Mouse (Mus musculus) 3T3-L1 (cell line): ENCODE results near the gene Tle4.

Experiments
- DNase-seq: peaks from one replicate; pipeline ENCODE4 v3.0.0-alpha.2; 2015; ENCODE audit warnings: low read depth, low spot score

Gene Tle4

GRCm38 (mm10) chr19:14591809-14592535, 5.9 kb downstream of the Tle4 start:
- peak; percentile 22 for DNase-seq

GRCm38 (mm10) chr19:14590154-14590553, 7.7 kb downstream of the Tle4 start:
- no peak for DNase-seq

GRCm38 (mm10) chr19:14588221-14589123, 9.4 kb downstream of the Tle4 start:
- DNase-seq: peak; percentile 79

- DNase-seq: no peak
Observed at GRCm38 (mm10) chr19:14586171-14586570, 11.7 kb downstream of the Tle4 start.

- no peak for DNase-seq
Observed at GRCm38 (mm10) chr19:14585731-14586130, 12.1 kb downstream of the Tle4 start.

- DNase-seq: no peak
Observed at GRCm38 (mm10) chr19:14585235-14585634, 12.6 kb downstream of the Tle4 start.

- DNase-seq: peak; percentile 71
Observed at GRCm38 (mm10) chr19:14578698-14579097, 19.2 kb downstream of the Tle4 start.

- no peak for DNase-seq
Observed at GRCm38 (mm10) chr19:14578016-14578415, 19.8 kb downstream of the Tle4 start.

- no peak for DNase-seq
Observed at GRCm38 (mm10) chr19:14576311-14576710, 21.5 kb downstream of the Tle4 start.

GRCm38 (mm10) chr19:14568879-14569278, 29.0 kb downstream of the Tle4 start:
- DNase-seq: no peak

- DNase-seq: no peak
Observed at GRCm38 (mm10) chr19:14567081-14567480, 30.8 kb downstream of the Tle4 start.

- DNase-seq: no peak
Observed at GRCm38 (mm10) chr19:14566564-14567021, 31.3 kb downstream of the Tle4 start.

GRCm38 (mm10) chr19:14565424-14566069, 32.3 kb downstream of the Tle4 start:
- no peak for DNase-seq

GRCm38 (mm10) chr19:14563273-14563959, 34.4 kb downstream of the Tle4 start:
- no peak for DNase-seq

GRCm38 (mm10) chr19:14547871-14548270, 50.0 kb downstream of the Tle4 start:
- DNase-seq: no peak

- no peak for DNase-seq
Observed at GRCm38 (mm10) chr19:14547133-14547842, 50.6 kb downstream of the Tle4 start.

GRCm38 (mm10) chr19:14545485-14545884, 52.4 kb downstream of the Tle4 start:
- no peak for DNase-seq

- DNase-seq: no peak
Observed at GRCm38 (mm10) chr19:14543305-14543704, 54.5 kb downstream of the Tle4 start.

GRCm38 (mm10) chr19:14540678-14541077, 57.2 kb downstream of the Tle4 start:
- no peak for DNase-seq

- no peak for DNase-seq
Observed at GRCm38 (mm10) chr19:14536676-14537075, 61.2 kb downstream of the Tle4 start.

- no peak for DNase-seq
Observed at GRCm38 (mm10) chr19:14534447-14534846, 63.4 kb downstream of the Tle4 start.
